Comparison of ENCODE assay signal across 30 mouse cellular contexts in the genomic region with DNA sequence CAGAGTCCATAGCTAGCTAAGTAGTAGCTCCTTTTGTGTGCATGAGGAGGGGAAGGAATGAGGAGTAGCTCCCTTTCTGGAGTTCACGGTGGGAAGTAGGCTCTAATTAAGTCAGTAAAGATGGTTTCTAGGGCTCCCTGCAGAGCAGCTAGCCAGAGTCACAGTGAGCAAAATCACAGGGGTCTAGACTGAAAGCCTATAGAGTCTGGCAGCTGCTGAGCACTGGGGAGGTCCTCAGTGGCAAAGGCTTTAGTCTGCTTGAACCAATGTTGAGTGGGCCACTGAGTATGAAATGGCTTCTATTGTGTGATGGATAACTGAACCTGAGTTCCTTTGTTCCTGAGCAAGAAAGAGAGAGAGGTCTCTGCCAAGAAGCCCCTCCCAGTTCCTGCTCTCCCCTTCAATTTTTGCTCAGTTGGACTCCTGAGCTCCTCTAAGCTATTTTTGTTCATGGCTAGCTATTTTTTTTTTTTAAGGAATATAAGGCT.
DNase-seq lines count a peak whose midpoint lies in the region; ATAC-seq lines count a peak whose summit lies in the region.
"Had no signal": no experiment of that assay in that cellular context is flagged by ENCODE, and none has a peak within 500 bp of the region (broad histone marks: within the 10 kb centered on the region; RNA-seq: fewer than 3 reads in every experiment).

No protein-coding gene starts in this region.

- H3K4me1 ChIP-seq in hindbrain, embryonic 11.5 days (replicated peaks; ENCODE audit: control insufficient read depth, insufficient read depth, low read length) = no peaks in the 10 kb centered on the region
- no peaks in the 10 kb centered on the region for H3K4me1 ChIP-seq in hindbrain, embryonic 12.5 days
- no peaks in the 10 kb centered on the region for H3K4me1 ChIP-seq in forebrain, embryonic 16.5 days (replicated peaks; ENCODE audit: control insufficient read depth, insufficient read depth, low read length)
- H3K4me1 ChIP-seq: embryonic facial prominence, embryonic 13.5 days; hindbrain, embryonic 15.5 days; liver, embryonic 12.5 days had no signal

- peak; percentile 35; the same call in 1 of the 2 replicates for ATAC-seq in hindbrain, embryonic 11.5 days (ENCODE audit: low FRiP score)
- ATAC-seq in hindbrain, embryonic 12.5 days (ENCODE audit: low FRiP score) = no peak
- 0 out of 2 replicates have a peak, but pooled peaks have one; percentile 28 for ATAC-seq in forebrain, embryonic 16.5 days
- ATAC-seq in erythroid progenitor cell, adult 5-6 weeks (replicated peaks; ENCODE audit: low FRiP score, poor library complexity, severe bottlenecking) = no peak
- ATAC-seq: inflammation-experienced regulatory T-cells, adult 6 months; liver, embryonic 12.5 days; liver, postnatal 0 days; lung, postnatal 0 days had no signal

- H3K4me3 ChIP-seq in hindbrain, embryonic 11.5 days (ENCODE audit: low read depth, low read length) = no peak overlapping the region
- H3K4me3 ChIP-seq in hindbrain, embryonic 12.5 days = no peak overlapping the region
- H3K4me3 ChIP-seq in forebrain, embryonic 16.5 days (replicated peaks; ENCODE audit: low read length) = no peak overlapping the region
- H3K4me3 ChIP-seq: embryonic facial prominence, embryonic 13.5 days; hindbrain, embryonic 15.5 days; layer of hippocampus, adult 2 months; liver, embryonic 12.5 days had no signal

- H3K27ac ChIP-seq in hindbrain, embryonic 11.5 days (ENCODE audit: low read depth, low read length) = no peak overlapping the region
- no peak overlapping the region for H3K27ac ChIP-seq in hindbrain, embryonic 12.5 days
- no peak overlapping the region for H3K27ac ChIP-seq in forebrain, embryonic 16.5 days (ENCODE audit: low read length)
- H3K27ac ChIP-seq: embryonic facial prominence, embryonic 13.5 days; hindbrain, embryonic 15.5 days; layer of hippocampus, adult 2 months; liver, embryonic 12.5 days; macrophage; stomach, postnatal 0 days had no signal

- H3K4me2 ChIP-seq in hindbrain, embryonic 11.5 days (replicated peaks; ENCODE audit: low read depth, low read length) = no peak overlapping the region
- H3K4me2 ChIP-seq in hindbrain, embryonic 12.5 days (replicated peaks) = no peak overlapping the region
- H3K4me2 ChIP-seq in forebrain, embryonic 16.5 days (ENCODE audit: low read length) = no peak overlapping the region
- H3K4me2 ChIP-seq: embryonic facial prominence, embryonic 13.5 days; hindbrain, embryonic 15.5 days; liver, embryonic 12.5 days had no signal

- 11% methylated on average over 1 of the region's 1 CpGs for WGBS in hindbrain, embryonic 11.5 days
- WGBS in hindbrain, embryonic 12.5 days = 13% methylated on average over 1 of the region's 1 CpGs
- 0% methylated on average over 1 of the region's 1 CpGs for WGBS in forebrain, embryonic 16.5 days

- H3K9ac ChIP-seq in hindbrain, embryonic 11.5 days (ENCODE audit: low read depth, low read length) = no peak overlapping the region
- no peak overlapping the region for H3K9ac ChIP-seq in hindbrain, embryonic 12.5 days
- H3K9ac ChIP-seq in forebrain, embryonic 16.5 days (replicated peaks; ENCODE audit: low read depth, low read length) = no peak overlapping the region
- H3K9ac ChIP-seq: embryonic facial prominence, embryonic 13.5 days; hindbrain, embryonic 15.5 days; liver, embryonic 12.5 days; liver, postnatal 0 days had no signal

- H3K27me3 ChIP-seq in hindbrain, embryonic 11.5 days (ENCODE audit: control insufficient read depth, insufficient read depth, low read length) = no peaks in the 10 kb centered on the region
- no peaks in the 10 kb centered on the region for H3K27me3 ChIP-seq in hindbrain, embryonic 12.5 days
- H3K27me3 ChIP-seq in forebrain, embryonic 16.5 days (replicated peaks; ENCODE audit: control insufficient read depth, insufficient read depth, low read length) = no peaks in the 10 kb centered on the region
- H3K27me3 ChIP-seq: embryonic facial prominence, embryonic 13.5 days; hindbrain, embryonic 15.5 days; liver, embryonic 12.5 days had no signal

- H3K9me3 ChIP-seq in hindbrain, embryonic 11.5 days (ENCODE audit: control insufficient read depth, low read length) = no peaks in the 10 kb centered on the region
- no peaks in the 10 kb centered on the region for H3K9me3 ChIP-seq in hindbrain, embryonic 12.5 days (replicated peaks)
- H3K9me3 ChIP-seq in forebrain, embryonic 16.5 days (ENCODE audit: control insufficient read depth, low read length) = no peaks in the 10 kb centered on the region
- H3K9me3 ChIP-seq: embryonic facial prominence, embryonic 13.5 days; hindbrain, embryonic 15.5 days; liver, embryonic 12.5 days had no signal

- DNase-seq in hindbrain, embryonic 11.5 days (ENCODE audit: low spot score) = no peak
- DNase-seq in ES-CJ7 (ENCODE audit: low read depth, low spot score) = peak; percentile 67
- peak; percentile 67 for DNase-seq in ZHBTc4 (ENCODE audit: low read depth, low spot score)
- no peak for DNase-seq in lung, postnatal 14 days
- no peak for DNase-seq in layer of hippocampus, postnatal 10 days (ENCODE audit: low spot score in 2 of 2)
- DNase-seq: adrenal gland, adult 8-10 months; cerebellum, adult 8-10 months; cerebellum, postnatal 36 days; embryo, embryonic 11 days; gastrocnemius, postnatal 14 days; heart, postnatal 14 days; kidney, adult 11 months; kidney, postnatal 14 days; layer of hippocampus, postnatal 36 days; left cerebral cortex, postnatal 4 days; liver, postnatal 0 days; right cerebral cortex, postnatal 4 days; thymus, adult 2 months; thymus, postnatal 4 days had no signal

- no peaks in the 10 kb centered on the region for H3K36me3 ChIP-seq in hindbrain, embryonic 11.5 days (ENCODE audit: control insufficient read depth, insufficient read depth, low read length)
- H3K36me3 ChIP-seq in hindbrain, embryonic 12.5 days = no peaks in the 10 kb centered on the region
- H3K36me3 ChIP-seq in forebrain, embryonic 16.5 days (ENCODE audit: control insufficient read depth, insufficient read depth) = no peaks in the 10 kb centered on the region
- H3K36me3 ChIP-seq: embryonic facial prominence, embryonic 13.5 days; hindbrain, embryonic 15.5 days; liver, embryonic 12.5 days had no signal

Comparison
In these comparisons a context has a peak if more than half of its experiments do, and no peak if none do; other contexts are left out.
1. ATAC-seq: peak in hindbrain, embryonic 11.5 days (single experiment) and forebrain, embryonic 16.5 days (single experiment); none in hindbrain, embryonic 12.5 days (single experiment) and erythroid progenitor cell, adult 5-6 weeks (single experiment).
2. DNase-seq: peak in ES-CJ7 (single experiment) and ZHBTc4 (single experiment); none in hindbrain, embryonic 11.5 days (single experiment), lung, postnatal 14 days (single experiment) and layer of hippocampus, postnatal 10 days (0 of 2).